In the genomic region with DNA sequence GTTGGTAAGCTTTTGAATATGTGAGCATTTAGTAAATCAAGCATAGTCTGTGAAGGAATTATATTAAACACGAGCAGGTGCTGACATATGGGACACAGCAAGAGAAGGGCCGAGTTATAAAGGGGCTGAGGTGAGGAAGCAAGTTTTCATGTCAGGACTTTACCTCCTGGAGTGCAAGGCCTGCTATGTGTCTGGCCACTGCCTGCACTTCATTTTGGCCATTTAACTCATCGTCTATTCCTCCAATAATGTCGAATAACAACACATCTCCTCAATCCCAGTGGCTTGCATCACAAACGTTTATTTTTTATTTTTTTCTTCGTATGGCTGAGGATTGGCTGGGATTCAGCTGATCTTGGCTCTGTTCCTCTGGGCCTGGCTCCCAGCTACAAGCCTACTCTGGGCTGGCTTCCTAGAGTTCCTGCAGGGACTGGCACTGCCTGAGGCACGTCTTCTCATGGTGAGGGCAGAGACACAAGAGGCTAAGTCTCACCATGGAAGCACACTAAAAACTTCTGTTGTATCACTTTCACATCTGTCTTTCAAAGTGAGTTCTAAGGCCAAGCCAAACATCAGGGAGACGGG, we compare ENCODE assay signal across 9 mouse cellular contexts. TPM values are rescaled to one million over a fixed set of nuclear protein-coding genes. Genes with fewer than 3 reads are reported as not detected.
DNase-seq lines count a peak whose midpoint lies in the region; ATAC-seq lines count a peak whose summit lies in the region.
"Had no signal": no experiment of that assay in that cellular context is flagged by ENCODE, and none has a peak within 500 bp of the region (broad histone marks: within the 10 kb centered on the region; RNA-seq: fewer than 3 reads in every experiment).

No protein-coding gene starts in this region.

- ATAC-seq in megakaryocyte-erythroid progenitor cell, adult 5-6 weeks (replicated peaks; ENCODE audit: low FRiP score, low TSS enrichment, poor library complexity, severe bottlenecking), result no peak
- ATAC-seq: liver, embryonic 12.5 days had no signal

- peak; percentile 65 for DNase-seq in layer of hippocampus, adult 11-12 months (ENCODE audit: low spot score)
- no peak for DNase-seq in layer of hippocampus, adult 9-10 months (ENCODE audit: low spot score)
- DNase-seq in brain, adult 2 months (ENCODE audit: low read depth, low spot score), result peak; percentile 95
- peak; percentile 91 for DNase-seq in cerebellum, adult 9-10 months
- DNase-seq in layer of hippocampus, postnatal 14 days (ENCODE audit: low spot score in 2 of 2), result peak; percentile 40 to 70
- no peak for DNase-seq in thymus, postnatal 0 days (ENCODE audit: low spot score)

RNA-seq across cellular contexts. Expression of a gene that starts 20.5 kb away (rescaled TPM):
- 1 to 10 TPM; 6.6 to 7.3 TPM for total RNA-seq in layer of hippocampus, postnatal 14 days (2021)
- polyA plus RNA-seq in thymus, postnatal 0 days (2015; fragmentation: Nextera tagmentation; extraction: Ambion mirVana), result 122 and 138 TPM in 2 replicates
- total RNA-seq in megakaryocyte-erythroid progenitor cell, adult 5-6 weeks (2014; fragmentation: Nextera tagmentation), result 0.32 TPM in 1 of 2 replicates, not detected in the other
- 0.38 TPM in 1 of 2 replicates, not detected in the other for total RNA-seq in megakaryocyte-erythroid progenitor cell, adult 5-6 weeks (2017)
- polyA plus RNA-seq: erythroblast, embryonic 14.5 days had no signal

Comparison
In these comparisons a context has a peak if more than half of its experiments do, and no peak if none do; other contexts are left out.
1. DNase-seq: peak in layer of hippocampus, adult 11-12 months (single experiment), brain, adult 2 months (single experiment), cerebellum, adult 9-10 months (single experiment) and layer of hippocampus, postnatal 14 days (2 of 2); none in layer of hippocampus, adult 9-10 months (single experiment) and thymus, postnatal 0 days (single experiment).
2. RNA of a gene that starts 20.5 kb away (total RNA-seq): 6.6 to 7.3 TPM in layer of hippocampus, postnatal 14 days; 0.32 to 0.38 TPM in megakaryocyte-erythroid progenitor cell, adult 5-6 weeks; every median in the first group is over 4 times any median in the second.